Mouse (Mus musculus): ENCODE measurements around the gene Ufc1. TPM values are rescaled to one million over a fixed set of nuclear protein-coding genes. Genes with fewer than 3 reads are reported as not detected.

Ufc1 gene
- polyA plus RNA-seq, 1 experiment: 34.5 TPM

DNA sequence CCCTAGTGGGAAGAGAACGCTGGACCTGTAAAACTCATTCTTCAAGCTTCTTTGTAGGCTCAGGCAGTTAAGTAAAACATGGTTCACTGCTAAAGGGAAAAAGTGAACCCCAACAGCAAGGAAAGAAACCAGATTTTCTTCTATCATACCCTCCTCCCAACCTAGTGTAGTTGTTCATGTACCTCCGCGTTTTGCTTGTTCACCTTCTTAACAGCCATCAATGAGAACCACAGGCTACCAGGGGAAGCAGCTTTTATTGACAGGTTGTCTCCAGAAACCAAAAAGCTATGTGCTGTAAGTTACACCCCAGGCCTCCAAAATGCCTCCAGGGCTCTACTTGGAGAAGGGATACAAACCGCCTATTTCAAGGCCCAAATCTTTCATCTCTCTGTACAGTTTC is 6.5 kb downstream of the Ufc1 start:
- WGBS: 65% methylated on average over 4 of the region's 4 CpGs
- no peak for DNase-seq (ENCODE audit: low read depth, low spot score)

DNA sequence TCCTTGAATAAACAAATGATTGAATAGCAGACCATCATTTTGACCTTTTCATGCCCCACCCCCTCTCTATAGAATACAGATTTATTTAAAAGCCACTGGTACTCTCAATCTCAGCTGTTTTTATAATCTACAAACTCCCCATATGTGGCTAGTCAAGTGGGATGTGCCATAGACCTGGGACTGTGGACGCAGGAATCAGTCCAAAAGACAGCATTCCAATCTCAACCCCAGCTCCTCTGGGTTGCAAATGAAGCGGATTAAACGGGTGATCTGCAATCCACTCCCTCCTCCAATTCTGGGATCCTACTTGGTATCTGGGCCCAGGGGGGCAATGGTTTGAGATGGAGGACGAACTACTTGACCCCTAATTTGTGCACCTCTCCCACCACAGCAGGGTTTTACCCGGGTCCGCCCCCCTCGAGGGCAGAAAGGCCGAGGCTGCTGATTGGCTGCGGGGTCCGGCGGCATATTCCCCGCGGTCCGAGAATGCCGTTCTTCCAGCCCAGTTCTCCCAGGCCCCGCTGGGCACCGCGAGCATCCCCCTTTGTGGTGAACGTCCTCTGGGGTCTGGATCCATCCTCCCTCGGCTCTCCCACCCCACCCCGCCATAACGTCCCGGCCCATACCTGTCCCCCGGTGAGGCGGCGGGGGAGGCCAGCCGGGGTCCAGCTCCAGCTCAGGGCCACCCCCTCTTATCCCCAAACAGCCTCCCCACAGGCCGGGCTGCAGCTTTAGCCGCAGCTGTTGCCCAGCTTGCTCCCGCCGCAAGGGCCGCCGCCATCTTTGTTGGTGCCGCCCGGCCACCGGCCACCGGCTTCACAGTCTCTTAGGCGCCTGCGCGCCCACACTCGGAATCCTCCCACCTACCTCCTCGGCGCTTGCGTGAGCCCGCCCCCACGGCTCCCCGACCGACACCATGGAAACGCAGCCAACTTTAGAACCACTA is 7.4 kb downstream of the Ufc1 start, which contains the start of gene Usp21:
Gene Usp21 (minus strand): TSS at position 856 of the 946 bp plus-strand sequence.
- WGBS: under 1% methylated on average over 49 of the region's 49 CpGs
- no peak for DNase-seq (ENCODE audit: low read depth, low spot score)

DNA sequence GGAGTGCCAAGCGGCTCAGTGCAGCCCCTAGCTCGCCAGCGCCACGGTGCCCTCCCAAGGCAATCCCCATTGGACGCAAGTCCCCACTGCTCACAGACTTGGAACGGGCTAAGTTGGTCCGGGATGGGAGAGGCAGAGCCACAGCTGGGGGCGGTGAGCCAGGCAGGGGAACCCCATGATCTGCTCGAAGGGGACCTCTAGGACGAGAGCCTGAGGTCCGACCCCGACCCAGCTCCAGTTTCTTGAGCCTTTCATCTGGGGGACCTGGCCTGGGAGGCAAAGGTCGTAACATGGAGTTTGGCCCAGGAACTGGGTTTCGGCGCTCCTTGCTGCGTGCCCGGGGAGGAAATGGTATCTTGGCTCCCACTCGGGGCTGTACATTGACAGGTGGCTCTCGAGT is 8.3 kb downstream of the Ufc1 start:
- WGBS: 89% methylated on average over 19 of the region's 19 CpGs
- DNase-seq (ENCODE audit: low read depth, low spot score): no peak

DNA sequence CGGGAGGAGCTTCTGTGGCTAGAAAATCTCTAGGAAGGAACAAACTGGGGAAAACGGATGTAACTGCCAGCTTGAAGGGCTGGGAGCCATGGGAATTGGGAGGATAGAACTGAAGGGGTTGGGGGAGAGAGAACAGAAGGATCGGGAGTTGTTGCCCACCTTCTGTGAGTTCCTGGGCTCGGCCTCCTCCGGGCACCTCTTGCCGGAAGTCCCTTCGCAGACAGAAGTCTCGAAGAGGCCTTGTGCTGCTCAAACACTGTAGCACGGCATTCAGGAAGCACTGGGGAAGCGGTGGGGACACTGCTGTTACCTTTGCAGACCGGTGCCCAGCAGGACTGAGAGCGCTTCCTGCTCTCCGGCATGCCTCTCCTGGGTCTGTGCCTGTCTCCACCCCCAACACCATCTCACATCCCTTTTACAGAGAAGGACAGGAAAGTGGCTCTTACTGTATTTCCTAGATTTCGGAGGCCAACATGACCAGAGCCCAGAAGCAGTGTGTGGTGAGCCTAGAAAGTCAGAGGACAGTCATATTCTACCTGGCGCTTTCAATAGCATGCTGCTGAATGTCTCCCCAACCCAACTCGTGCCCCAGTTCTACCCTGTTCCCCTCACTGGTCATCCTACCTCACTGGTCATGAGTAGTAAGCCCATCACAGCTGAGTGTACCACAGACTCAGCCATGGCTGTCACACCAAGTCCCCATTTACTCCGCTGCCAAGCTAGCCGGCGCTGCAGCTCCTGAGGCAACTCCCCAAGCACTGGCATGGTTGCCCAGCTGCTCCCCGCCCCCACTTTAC is 9.5 kb downstream of the Ufc1 start:
- 84% methylated on average over 20 of the region's 20 CpGs for WGBS
- DNase-seq (ENCODE audit: low read depth, low spot score): no peak

DNA sequence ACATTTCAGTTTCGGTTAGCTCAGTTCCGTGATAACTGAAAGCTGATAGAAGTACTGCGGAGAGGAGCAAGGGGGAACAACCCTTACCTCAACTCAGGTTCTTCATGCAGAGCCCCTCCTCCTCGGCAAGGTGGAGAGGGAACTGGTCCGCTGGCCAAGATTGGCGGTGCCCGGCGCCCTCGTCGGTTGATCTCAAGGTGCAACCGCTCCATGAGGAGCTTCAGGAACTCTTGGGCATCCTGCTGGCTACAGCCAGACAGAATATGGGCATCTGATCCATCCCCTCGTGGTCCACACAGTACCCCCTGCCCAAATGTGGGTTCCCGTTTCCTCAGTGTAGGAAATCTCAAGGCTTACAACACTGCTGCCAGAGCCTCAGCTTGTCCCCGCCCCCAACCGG is 10.3 kb downstream of the Ufc1 start:
- WGBS: 86% methylated on average over 15 of the region's 15 CpGs
- no peak for DNase-seq (ENCODE audit: low read depth, low spot score)

DNA sequence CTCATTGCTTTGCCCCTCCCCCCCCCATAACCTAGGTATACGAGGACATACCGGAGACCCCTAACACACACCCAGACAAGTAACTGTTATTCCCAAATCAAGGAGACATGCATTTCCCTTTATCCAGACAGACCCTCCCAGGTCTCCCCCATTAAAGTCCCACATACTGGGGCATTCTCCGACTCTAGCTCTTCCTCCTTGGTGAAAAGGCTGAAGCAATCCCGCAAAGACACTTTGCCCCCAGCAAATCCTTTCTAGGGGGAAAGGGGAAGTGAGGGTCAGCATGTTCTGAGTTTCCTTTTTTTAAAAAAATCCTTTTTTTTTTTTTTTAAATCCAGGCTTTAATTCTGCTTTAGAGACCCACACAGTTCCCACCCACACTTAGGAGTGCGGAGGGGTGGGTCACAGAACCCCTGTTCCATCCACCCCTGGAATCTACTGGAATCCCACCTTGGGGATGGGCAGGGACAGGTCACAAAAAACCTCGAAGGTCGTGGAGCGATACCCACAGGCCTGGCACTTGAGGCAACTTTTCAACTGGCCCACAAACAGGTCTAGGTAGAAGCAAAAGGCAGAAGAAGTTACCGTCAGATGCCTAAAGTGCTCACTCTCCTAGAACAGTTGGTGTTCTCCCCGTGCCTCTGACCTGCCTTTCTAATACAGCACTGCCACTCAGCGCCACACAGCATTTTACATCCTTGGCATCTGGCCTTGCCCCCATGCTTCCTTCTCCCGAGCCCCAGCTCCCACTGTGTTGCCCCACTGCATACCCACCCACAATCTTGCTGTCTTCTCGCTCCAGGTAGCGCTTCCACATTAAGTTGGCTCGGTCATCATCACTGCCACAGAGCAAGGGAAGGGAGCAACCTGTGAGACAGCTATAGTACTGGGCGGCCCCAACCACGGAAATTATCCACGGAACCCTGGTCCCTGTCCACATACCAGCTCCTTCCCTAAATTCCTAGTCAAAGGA is 11.3 kb downstream of the Ufc1 start:
- WGBS: 88% methylated on average over 18 of the region's 18 CpGs
- no peak for DNase-seq (ENCODE audit: low read depth, low spot score)

DNA sequence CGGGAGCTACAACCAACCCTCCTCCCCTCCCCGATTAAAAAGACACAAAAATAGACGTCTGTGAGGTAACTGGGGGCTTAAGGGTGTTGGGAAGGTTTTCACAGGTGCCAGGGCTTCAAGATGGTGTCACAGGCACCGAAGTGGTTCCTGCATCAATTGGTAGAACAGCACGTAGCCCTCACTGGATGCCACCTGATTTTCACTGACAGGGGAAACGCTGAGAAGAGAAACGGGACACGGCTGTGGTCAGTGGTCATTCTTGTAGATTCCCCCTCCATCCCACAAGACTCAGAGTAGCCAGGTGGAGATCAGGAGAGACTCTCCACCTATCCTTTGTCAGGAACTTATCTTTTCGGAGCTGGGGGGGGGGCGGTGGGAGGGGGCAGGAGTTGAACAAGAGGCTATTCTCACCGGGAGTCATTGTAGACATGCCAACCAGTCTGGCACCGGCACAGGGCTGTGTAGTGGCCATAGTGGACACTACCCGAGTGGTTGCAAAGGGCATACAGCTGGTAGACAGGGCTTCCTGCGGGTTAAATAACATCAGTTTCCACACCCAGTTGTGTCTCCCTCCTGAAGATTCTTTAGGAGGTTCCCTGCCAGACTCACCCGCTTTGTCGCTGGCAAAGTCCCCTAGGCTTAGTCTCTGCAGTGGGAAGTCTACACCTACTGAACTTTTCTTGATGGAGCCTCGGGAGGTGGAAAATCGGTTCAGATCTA is 12.6 kb downstream of the Ufc1 start:
- no peak for DNase-seq (ENCODE audit: low read depth, low spot score)
- 69% methylated on average over 18 of the region's 18 CpGs for WGBS

DNA sequence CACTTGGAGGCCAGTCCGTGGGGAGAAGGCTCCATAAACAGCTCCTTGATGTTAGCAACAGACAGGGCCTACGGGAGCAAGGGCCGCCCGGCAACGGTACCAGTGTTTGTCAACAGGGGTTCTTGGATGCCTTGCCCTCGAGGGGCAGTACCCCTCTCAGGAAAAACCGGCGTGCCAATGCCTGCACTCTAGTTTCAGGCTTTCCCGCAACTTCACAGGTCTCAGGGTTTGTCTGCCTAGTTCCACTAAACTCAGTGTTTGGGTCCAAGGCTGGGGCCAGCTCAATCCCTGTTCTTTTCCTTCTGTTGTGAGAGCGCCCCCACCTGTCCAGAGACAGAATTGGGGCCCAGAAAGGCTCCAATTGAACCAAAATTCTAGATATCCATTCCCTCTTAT is 13.3 kb downstream of the Ufc1 start:
- WGBS: under 1% methylated on average over 10 of the region's 10 CpGs
- peak; percentile 72 for DNase-seq (ENCODE audit: low read depth, low spot score)

DNA sequence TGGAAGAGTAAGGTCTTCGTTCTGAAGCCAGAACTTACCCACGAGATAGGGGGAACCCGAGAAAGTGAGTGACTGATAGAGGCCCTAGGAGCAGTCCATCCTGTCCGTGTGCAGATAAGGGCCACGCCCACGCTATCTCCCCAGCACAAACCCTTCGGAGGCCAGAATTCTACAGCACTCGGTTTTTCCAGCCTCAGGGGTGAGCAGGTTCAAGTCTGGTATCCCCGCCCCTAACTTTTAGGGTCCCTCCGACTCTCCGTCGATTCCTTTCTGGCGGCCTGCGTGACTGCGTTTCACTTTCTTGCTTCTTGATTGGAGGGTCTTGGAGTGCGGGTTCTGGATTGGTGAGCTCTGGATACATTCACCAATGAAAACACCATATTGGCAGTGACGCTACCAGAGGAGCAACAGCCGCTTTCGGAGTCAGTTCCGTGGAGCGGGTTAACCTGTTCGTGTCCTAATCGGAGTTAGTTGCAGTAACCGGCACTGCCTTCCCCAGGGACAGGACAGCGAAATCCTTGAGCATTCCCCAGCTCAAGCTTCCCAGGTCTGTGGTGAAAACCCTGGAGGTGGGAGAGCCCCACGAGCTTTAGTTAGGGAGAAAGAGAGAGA is 13.8 kb downstream of the Ufc1 start, which contains the start of gene Ppox:
Gene Ppox (minus strand): TSS at position 271 of the 612 bp plus-strand sequence.
- peak; percentile 96 for DNase-seq (ENCODE audit: low read depth, low spot score)
- under 1% methylated on average over 26 of the region's 26 CpGs for WGBS

DNA sequence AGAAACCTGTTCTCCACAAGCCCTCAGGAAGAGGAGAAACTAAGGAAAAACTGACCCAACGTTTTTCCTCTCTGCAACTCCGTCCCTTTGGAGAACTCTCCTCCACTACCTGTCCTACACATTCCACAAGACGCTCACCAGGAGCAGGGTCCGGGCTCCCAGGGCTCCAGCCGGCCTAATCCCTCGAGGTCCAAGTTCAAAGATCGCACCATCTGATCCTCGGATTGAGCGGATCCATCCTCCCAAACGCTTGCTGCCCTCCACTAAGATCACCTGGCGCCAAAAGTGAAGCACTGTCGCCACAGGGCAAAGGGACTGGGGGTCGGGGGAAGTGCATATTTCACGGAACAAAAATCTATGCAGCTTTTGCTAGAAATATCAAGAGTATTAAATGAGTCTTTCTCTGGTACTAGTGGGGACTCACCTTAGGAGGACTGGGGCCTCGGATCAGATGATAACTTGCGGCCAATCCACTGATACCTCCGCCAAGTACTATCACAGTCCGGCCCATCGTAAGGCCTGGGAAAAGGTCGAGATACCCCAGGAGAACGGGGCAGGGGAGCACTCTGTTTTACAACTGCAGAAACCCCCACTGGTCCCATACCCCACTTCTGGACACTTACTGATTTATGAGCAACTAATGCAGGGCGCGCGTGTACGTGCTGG is 14.4 kb downstream of the Ufc1 start:
- WGBS: 2% methylated on average over 25 of the region's 25 CpGs

DNA sequence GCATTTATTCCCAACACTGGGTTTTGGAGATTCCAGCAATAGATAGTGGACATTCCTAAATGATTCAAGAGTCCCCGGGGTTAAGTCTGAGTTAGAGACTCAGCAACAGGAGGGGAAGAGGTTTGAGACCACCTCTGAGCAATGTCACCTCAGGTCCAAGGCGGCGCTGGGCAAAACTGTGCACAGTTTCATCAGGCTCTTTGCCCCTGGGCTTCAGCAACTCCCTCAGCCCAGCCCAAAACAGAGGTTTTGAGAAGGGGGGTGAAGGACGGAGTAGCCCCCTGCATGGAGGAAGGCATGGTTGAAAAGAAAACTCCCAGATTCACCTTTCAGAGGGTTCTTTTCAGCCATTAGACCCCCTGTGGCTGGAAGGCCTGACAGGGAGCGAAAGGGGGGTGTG is 15.1 kb downstream of the Ufc1 start:
- 86% methylated on average over 5 of the region's 5 CpGs for WGBS
- no peak for DNase-seq (ENCODE audit: low read depth, low spot score)

More for the DNA sequence above, 14.4 kb downstream of the Ufc1 start:
- no peak for DNase-seq (ENCODE audit: low read depth, low spot score)

DNA sequence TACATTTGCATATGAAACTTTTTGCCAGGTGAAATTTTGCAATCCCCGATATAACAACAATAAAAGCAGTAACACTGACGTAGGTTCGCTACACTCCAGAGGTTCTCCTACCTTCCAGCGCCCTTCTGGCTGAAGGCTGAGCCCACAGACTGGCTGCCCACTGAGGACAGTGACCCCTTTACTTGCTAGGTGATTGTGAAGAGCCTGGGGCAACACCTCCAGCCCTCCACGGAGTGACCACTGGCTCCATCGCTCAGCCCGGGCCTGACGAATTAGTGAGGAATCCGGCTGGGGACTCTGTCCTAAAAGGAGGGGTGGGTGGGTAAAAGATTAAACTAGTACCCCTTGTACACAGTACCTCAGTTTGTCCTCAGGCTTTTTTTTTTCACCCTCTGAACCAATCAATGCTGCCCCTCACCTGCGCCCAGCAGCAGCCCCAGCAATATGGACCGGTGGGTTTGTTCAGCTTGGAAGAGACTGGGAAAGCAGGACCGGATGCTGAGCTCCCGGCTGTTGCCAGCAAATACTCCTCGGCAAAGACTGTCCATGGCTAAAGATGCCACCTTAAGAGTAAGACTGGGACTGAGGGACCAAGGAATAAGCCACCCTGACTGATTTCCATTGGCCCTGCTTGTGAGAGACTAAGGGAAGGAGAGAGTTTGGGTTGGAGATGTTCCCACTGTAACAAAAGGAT is 15.7 kb downstream of the Ufc1 start:
- DNase-seq (ENCODE audit: low read depth, low spot score): no peak
- 86% methylated on average over 14 of the region's 14 CpGs for WGBS

DNA sequence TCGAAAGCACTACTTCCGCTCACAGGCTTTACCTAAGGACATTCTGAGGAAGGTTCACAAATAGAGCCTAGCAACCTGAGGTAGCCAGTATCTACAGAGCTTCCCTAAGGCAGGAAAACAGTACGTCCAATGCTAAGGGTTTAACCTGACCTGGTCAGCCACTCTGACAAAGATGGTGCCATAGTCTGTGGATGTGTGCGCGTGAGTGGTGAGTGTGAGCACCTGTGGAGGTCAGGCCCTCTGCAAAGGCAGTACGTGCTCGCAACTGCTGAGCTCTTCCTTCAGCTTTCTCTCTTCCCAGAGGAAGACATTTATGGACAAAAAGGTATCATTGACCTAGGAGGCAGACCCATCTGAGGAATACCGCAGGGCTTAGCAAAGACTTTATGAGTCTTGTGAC is 16.4 kb downstream of the Ufc1 start:
- DNase-seq (ENCODE audit: low read depth, low spot score): no peak
- 96% methylated on average over 8 of the region's 8 CpGs for WGBS

DNA sequence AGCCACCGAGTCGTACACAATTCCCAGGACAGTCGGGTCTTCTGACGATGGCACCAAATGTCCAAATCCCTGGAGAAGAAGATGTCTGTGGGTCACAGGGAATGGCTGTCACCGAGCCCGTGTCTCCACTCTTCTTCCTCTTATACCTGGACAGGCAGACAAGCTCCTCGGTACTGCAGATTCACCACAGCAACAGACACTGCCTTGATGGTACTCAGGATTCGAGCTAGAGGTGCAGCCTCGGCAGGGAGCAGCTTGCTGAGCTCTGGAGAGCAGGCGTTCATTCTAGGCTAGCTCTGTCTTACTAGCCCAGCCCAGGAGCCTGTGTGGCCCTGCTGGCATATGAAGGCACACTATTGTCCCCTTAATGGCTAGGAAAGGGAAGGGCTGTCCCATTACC is 17.1 kb downstream of the Ufc1 start:
- no peak for DNase-seq (ENCODE audit: low read depth, low spot score)
- WGBS: 86% methylated on average over 10 of the region's 10 CpGs

DNA sequence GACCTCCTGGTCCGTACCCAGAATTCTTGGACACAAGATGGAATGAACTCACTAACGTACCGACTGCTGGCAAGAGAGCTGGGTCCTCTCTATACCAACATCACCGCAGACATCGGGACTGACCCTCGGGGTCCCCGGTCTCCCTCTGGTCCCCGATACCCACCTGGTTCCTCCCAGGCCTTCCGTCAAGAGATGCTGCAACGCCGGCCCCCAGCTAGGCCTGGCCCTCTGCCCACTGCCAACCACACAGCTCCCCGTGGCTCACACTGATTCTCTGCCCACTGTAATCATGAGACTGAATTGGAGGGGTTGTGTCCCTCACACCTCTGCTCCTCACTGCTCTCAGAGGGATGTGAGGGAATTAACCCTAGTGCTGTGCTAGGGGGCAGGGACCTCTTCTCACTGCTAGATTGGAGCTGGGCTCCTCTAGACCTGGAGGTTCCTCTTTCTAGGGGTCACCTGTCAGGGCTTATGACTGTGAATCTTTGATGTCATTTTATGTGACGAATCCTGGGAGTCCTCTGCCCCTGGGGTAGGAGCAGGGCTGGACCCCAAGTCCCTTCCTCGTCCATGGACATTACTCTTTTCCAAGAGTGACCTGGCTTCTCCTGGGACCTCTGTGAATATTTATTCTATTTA is 18.6 kb downstream of the Ufc1 start:
- 88% methylated on average over 14 of the region's 14 CpGs for WGBS
- DNase-seq (ENCODE audit: low read depth, low spot score): no peak

DNA sequence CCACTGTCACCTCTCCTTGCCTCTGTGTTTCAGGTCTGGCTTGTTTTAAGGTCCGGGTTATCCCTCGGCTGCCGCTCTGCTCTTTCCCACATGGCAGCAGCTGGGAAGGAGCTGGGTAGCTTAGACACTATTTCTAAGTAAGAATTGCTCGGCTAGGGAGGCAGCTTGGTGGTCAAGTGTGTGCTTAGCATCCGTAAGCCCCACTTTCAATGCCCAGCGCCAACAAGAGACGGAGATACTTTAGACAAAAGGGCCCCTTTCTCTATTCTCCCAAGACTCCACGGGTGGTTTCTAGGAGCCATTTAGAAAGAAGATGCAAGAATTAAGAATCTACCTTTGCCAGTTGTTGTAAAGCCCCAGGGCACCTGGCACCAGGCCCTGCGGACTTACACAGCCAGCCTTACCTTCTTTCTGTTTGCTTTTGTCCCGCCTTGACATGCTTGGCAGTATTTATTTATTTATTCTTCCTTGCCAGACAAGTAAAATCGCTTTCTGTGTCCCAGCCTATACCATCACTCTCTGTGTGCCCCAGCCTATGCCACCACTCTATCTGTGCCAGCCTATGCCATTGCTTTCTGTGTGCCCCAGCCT is 19.6 kb downstream of the Ufc1 start:
- no peak for DNase-seq (ENCODE audit: low read depth, low spot score)
- WGBS: 59% methylated on average over 11 of the region's 11 CpGs

Measured in large intestine, adult 2 months (tissue).